In the genomic region with DNA sequence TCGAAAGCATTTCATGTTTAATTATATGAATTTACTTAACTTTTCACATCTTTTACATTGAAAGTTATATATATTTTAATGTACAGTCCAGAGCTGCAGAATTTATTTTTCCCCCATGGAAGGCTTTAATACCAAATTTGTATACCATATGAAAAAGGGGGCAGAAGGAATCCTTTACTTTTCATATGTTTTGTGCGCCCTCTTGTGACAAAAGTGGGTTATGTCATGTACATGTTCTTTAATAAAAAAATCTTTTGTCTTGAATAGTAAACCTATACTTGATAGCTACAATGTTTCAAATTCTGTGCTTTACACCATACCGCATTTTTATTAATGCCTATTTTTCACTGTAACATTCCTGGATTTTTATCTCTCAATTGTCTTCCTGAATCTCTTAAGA, we compare ENCODE assay signal across 8 mouse cellular contexts.
DNase-seq lines count a peak whose midpoint lies in the region; ATAC-seq lines count a peak whose summit lies in the region.

No protein-coding gene starts in this region.

- H3K4me3 ChIP-seq in embryonic facial prominence, embryonic 11.5 days (ENCODE audit: low read depth, low read length), result no peak overlapping the region
- no peak overlapping the region for H3K4me3 ChIP-seq in embryonic facial prominence, embryonic 10.5 days

- no peaks in the 10 kb centered on the region for H3K9me3 ChIP-seq in embryonic facial prominence, embryonic 11.5 days (replicated peaks; ENCODE audit: control insufficient read depth, low read length)
- H3K9me3 ChIP-seq in embryonic facial prominence, embryonic 10.5 days, result no peaks in the 10 kb centered on the region

- ATAC-seq in embryonic facial prominence, embryonic 11.5 days (replicated peaks; ENCODE audit: insufficient number of reproducible peaks, low FRiP score, low TSS enrichment, low read depth), result no peak
- ATAC-seq in megakaryocyte, adult 5-6 weeks (ENCODE audit: poor library complexity, severe bottlenecking), result no peak

- no peaks in the 10 kb centered on the region for H3K27me3 ChIP-seq in embryonic facial prominence, embryonic 11.5 days (ENCODE audit: control insufficient read depth, insufficient read depth, low read length)
- no peaks in the 10 kb centered on the region for H3K27me3 ChIP-seq in embryonic facial prominence, embryonic 10.5 days (replicated peaks; ENCODE audit: low read depth, poor library complexity, severe bottlenecking)

- no peak overlapping the region for H3K27ac ChIP-seq in embryonic facial prominence, embryonic 11.5 days (replicated peaks; ENCODE audit: low read depth, low read length)
- H3K27ac ChIP-seq in embryonic facial prominence, embryonic 10.5 days (replicated peaks), result no peak overlapping the region

- WGBS in embryonic facial prominence, embryonic 11.5 days, result 28% methylated on average over 3 of the region's 3 CpGs
- WGBS in embryonic facial prominence, embryonic 10.5 days, result 34% methylated on average over 3 of the region's 3 CpGs

- H3K4me2 ChIP-seq in embryonic facial prominence, embryonic 11.5 days (ENCODE audit: low read depth, low read length), result no peak overlapping the region

- no peaks in the 10 kb centered on the region for H3K4me1 ChIP-seq in embryonic facial prominence, embryonic 11.5 days (ENCODE audit: control insufficient read depth, insufficient read depth, low read length)
- no peaks in the 10 kb centered on the region for H3K4me1 ChIP-seq in embryonic facial prominence, embryonic 10.5 days

- no peak overlapping the region for H3K9ac ChIP-seq in embryonic facial prominence, embryonic 11.5 days (replicated peaks; ENCODE audit: low read length)

- H3K36me3 ChIP-seq in embryonic facial prominence, embryonic 11.5 days (replicated peaks; ENCODE audit: control insufficient read depth, insufficient read depth, low read depth, low read length), result no peaks in the 10 kb centered on the region
- no peaks in the 10 kb centered on the region for H3K36me3 ChIP-seq in embryonic facial prominence, embryonic 10.5 days (replicated peaks)

- peak; percentile 68 for DNase-seq in embryonic facial prominence, embryonic 11.5 days (ENCODE audit: low spot score)
- DNase-seq in embryonic facial prominence, embryonic 10.5 days (ENCODE audit: low spot score), result no peak
- DNase-seq in layer of hippocampus, adult 9-10 months (ENCODE audit: low spot score), result peak; percentile 21
- DNase-seq in layer of hippocampus, adult 9-11 months, result no peak
- DNase-seq in 3T3-L1 (ENCODE audit: low read depth, low spot score) (peak; percentile 39), adipocyte (ENCODE audit: low spot score) (peak; percentile 5)
- no peak for DNase-seq in Muller cell, postnatal 12 days (ENCODE audit: inconsistent ontology term)

Comparison
In these comparisons a context has a peak if more than half of its experiments do, and no peak if none do; other contexts are left out.
1. DNase-seq: peak in embryonic facial prominence, embryonic 11.5 days (single experiment), layer of hippocampus, adult 9-10 months (single experiment), 3T3-L1 (single experiment) and adipocyte (single experiment); none in embryonic facial prominence, embryonic 10.5 days (single experiment), layer of hippocampus, adult 9-11 months (single experiment) and Muller cell, postnatal 12 days (single experiment).